Mouse (Mus musculus): ENCODE results near the gene Msh2.

Msh2 gene

GRCm38 (mm10) chr17:87700101-87700500 is 28.0 kb downstream of the Msh2 start:
- DNase-seq = no peak

GRCm38 (mm10) chr17:87724727-87725126 is 52.6 kb downstream of the Msh2 start:
- DNase-seq = no peak

GRCm38 (mm10) chr17:87726489-87727356 is 54.6 kb downstream of the Msh2 start:
- no peak for DNase-seq

- DNase-seq = no peak
Observed at GRCm38 (mm10) chr17:87731962-87732361, 59.8 kb downstream of the Msh2 start.

GRCm38 (mm10) chr17:87734471-87734870 is 62.3 kb downstream of the Msh2 start:
- DNase-seq = no peak

GRCm38 (mm10) chr17:87737144-87737543 is 65.0 kb downstream of the Msh2 start:
- DNase-seq = no peak

GRCm38 (mm10) chr17:87739835-87740234 is 67.7 kb downstream of the Msh2 start:
- no peak for DNase-seq

- no peak for DNase-seq
Observed at GRCm38 (mm10) chr17:87744985-87745925, 73.1 kb downstream of the Msh2 start.

- DNase-seq = peak in 1 of 2 experiments; percentile 48
Observed at GRCm38 (mm10) chr17:87745926-87746888, 74.1 kb downstream of the Msh2 start.

GRCm38 (mm10) chr17:87760315-87760714 is 88.2 kb downstream of the Msh2 start:
- peak in 1 of 2 experiments; percentile 13 for DNase-seq

- no peak for DNase-seq
Observed at GRCm38 (mm10) chr17:87763146-87763545, 91.0 kb downstream of the Msh2 start.

GRCm38 (mm10) chr17:87765031-87765430 is 92.9 kb downstream of the Msh2 start:
- DNase-seq = no peak

- DNase-seq = no peak
Observed at GRCm38 (mm10) chr17:87766888-87767287, 94.8 kb downstream of the Msh2 start.

- DNase-seq = no peak
Observed at GRCm38 (mm10) chr17:87770766-87771165, 98.6 kb downstream of the Msh2 start.

- no peak for DNase-seq
Observed at GRCm38 (mm10) chr17:87773175-87773574, 101.0 kb downstream of the Msh2 start.
